16 mouse cellular contexts compared by ENCODE assay signal in the genomic region with DNA sequence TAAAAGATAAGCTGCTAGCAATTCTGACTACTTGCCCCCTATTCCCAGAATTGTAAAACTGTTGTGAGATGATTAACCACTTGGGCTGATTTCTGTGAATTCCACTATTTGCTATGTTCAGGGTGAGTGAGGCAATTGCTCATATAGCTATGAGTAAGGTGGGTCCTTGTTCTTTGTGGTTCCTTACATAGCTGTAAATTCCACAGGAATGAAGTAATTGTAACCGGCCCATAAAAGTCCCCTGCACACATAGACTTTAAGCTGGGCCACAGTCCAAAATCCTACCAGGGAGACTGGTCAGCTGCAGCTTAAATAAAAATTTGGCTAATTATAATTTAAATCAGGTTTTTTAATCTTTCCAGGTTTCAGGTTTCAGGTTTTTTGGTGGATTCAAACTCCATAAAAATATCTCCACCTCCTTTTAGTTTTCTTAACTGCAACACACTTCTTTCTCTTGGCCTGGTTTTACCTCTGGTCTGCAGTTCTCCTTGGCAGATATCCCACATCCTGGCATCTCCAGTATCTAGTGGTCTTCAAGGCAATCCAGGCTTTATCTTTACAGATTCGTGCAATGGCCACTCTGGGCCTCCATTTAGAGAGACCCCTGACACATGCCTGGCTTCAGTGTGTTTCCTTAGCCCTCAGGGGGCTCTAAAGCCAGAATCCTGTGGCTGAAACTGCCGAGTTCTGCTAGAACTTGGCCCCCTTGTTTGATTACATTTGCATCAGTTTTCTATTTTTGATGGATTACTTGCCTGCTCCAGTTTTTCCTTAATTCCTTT. TPM values are rescaled to one million over a fixed set of nuclear protein-coding genes. Genes with fewer than 3 reads are reported as not detected.
A peak's percentile ranks its signal among the peaks of the same experiment; 100 is the strongest.
DNase-seq lines count a peak whose midpoint lies in the region; ATAC-seq and TF ChIP-seq lines count a peak whose summit lies in the region.
"Had no signal": no experiment of that assay in that cellular context is flagged by ENCODE, and none has a peak within 500 bp of the region (broad histone marks: within the 10 kb centered on the region; RNA-seq: fewer than 3 reads in every experiment).

No protein-coding gene starts in this region.

- no peaks in the 10 kb centered on the region for H3K9me3 ChIP-seq in midbrain, postnatal 0 days (ENCODE audit: low read length)
- no peaks in the 10 kb centered on the region for H3K9me3 ChIP-seq in midbrain, embryonic 10.5 days (replicated peaks)
- H3K9me3 ChIP-seq: embryonic facial prominence, embryonic 13.5 days had no signal

- H3K27ac ChIP-seq in kidney, adult 2 months (ENCODE audit: insufficient read depth, low read depth, low read length) = no peak overlapping the region
- H3K27ac ChIP-seq in midbrain, postnatal 0 days (ENCODE audit: low read depth, low read length) = no peak overlapping the region
- no peak overlapping the region for H3K27ac ChIP-seq in midbrain, embryonic 10.5 days (replicated peaks)
- no peak overlapping the region for H3K27ac ChIP-seq in gastrocnemius, adult 2 months
- H3K27ac ChIP-seq: embryonic facial prominence, embryonic 13.5 days had no signal

- no peak for ATAC-seq in midbrain, postnatal 0 days (ENCODE audit: low FRiP score)

- intact Hi-C loops in gastrocnemius, adult 2 months (cut with DNase I) = no loop called here

- TF ChIP-seq POLR2A in kidney, adult 2 months (IDR thresholded peaks at IDR 0.05; ENCODE audit: low read depth, low read length) = no peak

- no peaks in the 10 kb centered on the region for H3K27me3 ChIP-seq in kidney, adult 2 months (replicated peaks; ENCODE audit: control insufficient read depth, insufficient read depth, low read length)
- H3K27me3 ChIP-seq in midbrain, postnatal 0 days (ENCODE audit: insufficient read depth, low read length) = no peaks in the 10 kb centered on the region
- H3K27me3 ChIP-seq in midbrain, embryonic 10.5 days (ENCODE audit: low read depth, poor library complexity, severe bottlenecking) = no peaks in the 10 kb centered on the region

- 25% methylated on average over 3 of the region's 3 CpGs for WGBS in kidney, adult 2 months
- WGBS in midbrain, postnatal 0 days = 50% methylated on average over 3 of the region's 3 CpGs
- WGBS in midbrain, embryonic 10.5 days = 63% methylated on average over 3 of the region's 3 CpGs

- no peak overlapping the region for H3K4me3 ChIP-seq in kidney, adult 2 months (ENCODE audit: insufficient read depth, low read depth, low read length)
- no peak overlapping the region for H3K4me3 ChIP-seq in midbrain, postnatal 0 days (ENCODE audit: low read depth, low read length)
- H3K4me3 ChIP-seq in midbrain, embryonic 10.5 days = no peak overlapping the region
- no peak overlapping the region for H3K4me3 ChIP-seq in gastrocnemius, adult 2 months
- H3K4me3 ChIP-seq: embryonic facial prominence, embryonic 13.5 days had no signal

- H3K4me1 ChIP-seq in kidney, adult 2 months (ENCODE audit: control insufficient read depth, insufficient read depth, low read length) = no peaks in the 10 kb centered on the region
- H3K4me1 ChIP-seq in midbrain, postnatal 0 days (ENCODE audit: insufficient read depth, low read length) = no peaks in the 10 kb centered on the region
- H3K4me1 ChIP-seq in midbrain, embryonic 10.5 days = no peaks in the 10 kb centered on the region
- H3K4me1 ChIP-seq: embryonic facial prominence, embryonic 13.5 days had no signal

- peak; percentile 0 to 2 for DNase-seq in cerebellum, postnatal 14 days
- no peak for DNase-seq in cerebellum, postnatal 4 days (ENCODE audit: low spot score in 2 of 2)
- peak; percentile 11 for DNase-seq in kidney, adult 2 months
- DNase-seq in kidney, postnatal 10 days = no peak
- DNase-seq in midbrain, postnatal 0 days (ENCODE audit: low spot score) = peak; percentile 0
- DNase-seq in midbrain, embryonic 10.5 days (ENCODE audit: low spot score) = no peak
- DNase-seq in spleen, postnatal 10 days (ENCODE audit: low spot score in 2 of 2) = no peak
- DNase-seq in gastrocnemius, adult 2 months = no peak
- DNase-seq: adrenal gland, postnatal 36 days; cerebellum, adult 9-11 months; liver; lung, adult 18-20 months had no signal

- no peaks in the 10 kb centered on the region for H3K36me3 ChIP-seq in kidney, adult 2 months (ENCODE audit: control insufficient read depth, insufficient read depth, low read length)
- no peaks in the 10 kb centered on the region for H3K36me3 ChIP-seq in midbrain, postnatal 0 days (ENCODE audit: insufficient read depth, low read length)
- no peaks in the 10 kb centered on the region for H3K36me3 ChIP-seq in midbrain, embryonic 10.5 days
- H3K36me3 ChIP-seq: embryonic facial prominence, embryonic 13.5 days had no signal

- TF ChIP-seq CTCF in kidney, adult 2 months (conservative IDR thresholded peaks at IDR 0.05; ENCODE audit: insufficient read depth, insufficient read length, low read depth, low read length) = no peak
- no peak for TF ChIP-seq CTCF in midbrain, postnatal 0 days (IDR thresholded peaks at IDR 0.05)
- TF ChIP-seq CTCF in gastrocnemius, adult 2 months (IDR thresholded peaks at IDR 0.05) = no peak

- H3K4me2 ChIP-seq in midbrain, postnatal 0 days (ENCODE audit: low read depth, low read length, poor library complexity, severe bottlenecking) = no peak overlapping the region
- H3K4me2 ChIP-seq: embryonic facial prominence, embryonic 13.5 days had no signal

- no peak overlapping the region for H3K9ac ChIP-seq in midbrain, postnatal 0 days (replicated peaks; ENCODE audit: low read length, poor library complexity, severe bottlenecking)
- H3K9ac ChIP-seq: embryonic facial prominence, embryonic 13.5 days had no signal

RNA-seq across cellular contexts. Expression of a gene that starts 13.6 kb away (rescaled TPM):
- not detected in 2 replicates for polyA plus RNA-seq in kidney, adult 2 months (2012; rRNA removed)
- not detected in 2 replicates for total RNA-seq in midbrain, postnatal 0 days (2014; rRNA removed)
- polyA plus RNA-seq in midbrain, postnatal 0 days (2015; fragmentation: Nextera tagmentation; extraction: Ambion mirVana) = not detected in 2 replicates
- polyA plus RNA-seq in midbrain, embryonic 10.5 days (2016; fragmentation: Nextera tagmentation; extraction: Ambion mirVana) = not detected in 2 replicates
- total RNA-seq in gastrocnemius, adult 2 months (2021) = not detected
- total RNA-seq: adrenal gland, postnatal 36 days; granulocyte monocyte progenitor cell, adult 5-6 weeks had no signal
- polyA plus RNA-seq: embryonic facial prominence, embryonic 13.5 days; forebrain, embryonic 11.5 days; neural tube, embryonic 14.5 days had no signal

Comparison
In these comparisons a context has a peak if more than half of its experiments do, and no peak if none do; other contexts are left out.
1. DNase-seq: peak in cerebellum, postnatal 14 days (2 of 2), kidney, adult 2 months (single experiment) and midbrain, postnatal 0 days (single experiment); none in cerebellum, postnatal 4 days (0 of 2), kidney, postnatal 10 days (single experiment), midbrain, embryonic 10.5 days (single experiment), spleen, postnatal 10 days (0 of 2) and gastrocnemius, adult 2 months (single experiment).